Mouse (Mus musculus) layer of hippocampus, postnatal 25 days (tissue): Measurements from ENCODE around the gene Keap1. TPM values are rescaled to one million over a fixed set of nuclear protein-coding genes. Genes with fewer than 3 reads are reported as not detected.
A peak's percentile ranks its signal among the peaks of the same experiment; 100 is the strongest.
"Not testable (repeated sequence)": the region's sequence is repeated elsewhere in the genome, so short reads cannot be mapped to it uniquely, and the experiment has no call there.

Experiments used
- DNase-seq, 2 experiments: peaks; one replicate each; pipeline ENCODE4 v3.0.0; 2022; ENCODE audit warnings: mixed read lengths in 2 of 2, low spot score in 1 of 2; ENCODE audit errors: extremely low spot score in 1 of 2
- total RNA-seq, 2 experiments: library from RNA; stranded (reverse); gene quantifications; 2 replicates each; pipeline ENCODE4 v1.2.3; 2021

Keap1 gene
- total RNA-seq, 2 experiments from 2014 or later: 56.7 to 60.1 TPM

DNA sequence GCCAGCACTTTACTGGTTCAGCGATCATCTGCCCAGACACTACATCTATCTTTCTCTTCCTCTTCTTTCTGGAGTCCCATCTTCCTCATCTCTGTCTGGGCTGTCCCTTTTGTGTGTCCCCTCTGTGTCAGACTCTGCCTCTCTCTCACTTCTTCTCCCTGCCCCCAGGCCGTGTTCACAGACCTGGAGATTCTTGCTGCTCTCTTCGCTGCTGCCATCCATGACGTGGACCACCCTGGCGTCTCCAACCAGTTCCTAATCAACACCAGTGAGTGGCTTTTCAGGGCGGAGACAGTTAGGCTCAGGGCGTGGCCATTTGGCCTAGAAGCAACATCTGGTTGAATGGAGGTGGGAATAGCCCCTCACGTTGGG, 35.0 kb downstream of the Keap1 start:
- DNase-seq: no peak

DNA sequence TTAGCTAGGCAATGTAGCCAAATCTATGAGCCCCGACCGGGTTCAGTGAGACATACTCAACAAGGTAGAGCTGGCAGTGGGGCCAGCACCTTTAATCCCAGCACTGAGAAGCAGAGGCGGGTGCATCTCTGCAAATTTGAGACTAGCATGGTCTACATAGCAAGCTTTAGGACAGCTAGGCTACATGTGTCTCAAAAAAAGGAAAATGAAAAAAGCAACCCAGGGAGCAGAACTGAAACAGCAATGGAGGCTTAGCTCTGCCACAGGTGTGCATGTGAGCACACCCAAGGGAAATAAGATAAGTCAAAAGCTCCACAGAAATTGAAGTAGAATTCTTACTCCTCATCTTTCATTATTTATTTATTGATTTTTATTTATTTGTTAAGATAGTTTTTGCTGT, 40.2 kb downstream of the Keap1 start:
- no peak for DNase-seq

DNA sequence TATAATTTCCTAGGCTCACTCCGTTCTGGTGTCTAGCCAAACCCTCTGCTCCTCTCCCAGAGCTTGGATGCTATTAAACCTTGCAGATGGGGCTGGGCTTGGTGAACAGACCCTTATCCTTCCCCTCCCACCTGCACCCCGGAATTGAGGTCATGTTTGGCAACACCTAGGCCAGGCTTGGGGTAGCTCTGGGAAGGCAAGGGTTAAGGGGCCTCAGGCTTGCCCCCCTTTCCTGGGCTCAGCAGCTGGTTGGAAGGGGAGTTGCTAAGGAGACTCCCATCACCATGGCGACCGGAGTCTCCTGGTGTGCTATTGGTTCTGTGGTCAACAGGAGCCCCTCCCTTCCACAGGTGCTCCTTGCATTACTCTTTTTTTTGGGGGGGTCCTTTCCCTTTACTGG, 41.2 kb downstream of the Keap1 start:
- DNase-seq: peak; percentile 54 to 58

DNA sequence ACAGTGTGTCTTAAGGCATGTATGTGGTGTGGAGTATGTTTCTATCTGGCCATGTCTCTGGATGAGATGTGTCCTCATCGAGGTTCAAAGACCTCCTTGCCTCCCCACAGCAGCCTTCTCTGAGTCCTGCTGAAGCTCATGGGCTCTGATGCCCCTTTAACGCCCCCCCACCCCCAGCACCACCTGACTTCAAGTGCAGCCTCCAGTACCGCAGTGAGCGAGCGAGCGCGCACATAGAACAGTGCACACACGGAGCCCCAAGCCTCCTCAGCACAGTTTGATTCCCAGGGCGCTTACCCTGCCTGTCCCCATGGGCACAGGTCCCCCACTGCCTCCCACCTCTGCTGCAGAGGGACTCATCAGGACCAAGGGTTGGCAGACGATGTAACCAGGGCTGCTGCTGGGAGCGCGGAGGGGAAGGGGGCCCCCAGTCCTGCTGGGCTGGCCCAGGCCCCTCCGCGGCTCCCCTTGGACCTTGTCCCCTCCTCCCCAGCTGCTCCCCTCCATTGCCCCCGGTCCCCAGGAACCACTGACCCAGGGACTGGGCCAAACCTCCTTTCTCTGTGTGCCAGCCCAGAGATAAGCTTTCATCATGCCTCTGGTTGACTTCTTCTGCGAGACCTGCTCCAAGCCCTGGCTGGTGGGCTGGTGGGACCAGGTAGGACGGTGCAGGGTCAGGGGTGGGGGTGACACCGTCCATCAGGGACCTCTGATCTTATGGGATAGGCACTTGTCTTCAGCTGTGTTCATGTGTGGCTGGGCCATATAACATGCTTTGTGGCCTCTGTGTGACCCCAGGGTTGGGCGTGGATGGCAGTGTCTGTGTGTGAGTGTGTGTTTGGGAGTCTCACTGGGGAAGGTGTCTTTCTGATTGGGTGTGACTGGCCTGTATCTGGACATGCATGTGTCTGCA, 42.4 kb downstream of the Keap1 start:
- peak; percentile 59 to 63 for DNase-seq

DNA sequence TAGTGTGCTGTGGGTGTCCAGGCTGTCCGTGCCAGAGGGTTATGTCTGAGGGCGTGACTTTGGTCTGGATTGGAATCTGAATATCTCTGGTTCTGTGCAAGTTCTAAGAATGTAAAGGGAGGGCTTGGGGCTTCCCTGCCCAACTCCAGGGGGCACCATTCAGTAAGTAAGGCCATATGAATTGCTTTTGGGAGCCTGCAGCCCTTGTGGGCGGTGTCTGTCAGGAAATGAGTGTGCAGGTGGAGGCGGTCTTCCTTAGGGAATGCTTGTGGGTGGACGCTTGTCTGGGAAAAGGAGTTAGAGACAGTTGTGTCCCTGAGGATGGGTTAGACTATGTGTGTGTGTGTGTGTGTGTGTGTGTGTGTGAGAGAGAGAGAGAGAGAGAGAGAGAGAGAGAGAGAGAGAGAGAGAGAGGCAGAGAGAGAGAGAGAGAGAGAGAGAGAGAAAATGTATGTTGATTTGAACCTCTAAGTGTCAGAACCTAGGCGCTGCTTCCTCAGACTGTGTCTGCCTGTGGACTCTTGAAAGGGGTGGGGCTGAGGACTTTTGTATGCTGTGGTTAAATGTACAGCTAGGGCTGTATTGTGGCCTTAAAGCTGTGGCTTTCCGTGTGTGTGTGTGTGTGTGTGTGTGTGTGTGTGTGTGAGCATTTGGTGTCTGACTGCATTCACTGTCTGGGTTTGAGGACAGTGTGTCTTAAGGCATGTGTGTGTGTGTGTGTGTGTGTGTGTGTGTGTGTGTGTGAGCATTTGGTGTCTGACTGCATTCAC, 43.2 kb downstream of the Keap1 start:
- DNase-seq: not testable (repeated sequence)

DNA sequence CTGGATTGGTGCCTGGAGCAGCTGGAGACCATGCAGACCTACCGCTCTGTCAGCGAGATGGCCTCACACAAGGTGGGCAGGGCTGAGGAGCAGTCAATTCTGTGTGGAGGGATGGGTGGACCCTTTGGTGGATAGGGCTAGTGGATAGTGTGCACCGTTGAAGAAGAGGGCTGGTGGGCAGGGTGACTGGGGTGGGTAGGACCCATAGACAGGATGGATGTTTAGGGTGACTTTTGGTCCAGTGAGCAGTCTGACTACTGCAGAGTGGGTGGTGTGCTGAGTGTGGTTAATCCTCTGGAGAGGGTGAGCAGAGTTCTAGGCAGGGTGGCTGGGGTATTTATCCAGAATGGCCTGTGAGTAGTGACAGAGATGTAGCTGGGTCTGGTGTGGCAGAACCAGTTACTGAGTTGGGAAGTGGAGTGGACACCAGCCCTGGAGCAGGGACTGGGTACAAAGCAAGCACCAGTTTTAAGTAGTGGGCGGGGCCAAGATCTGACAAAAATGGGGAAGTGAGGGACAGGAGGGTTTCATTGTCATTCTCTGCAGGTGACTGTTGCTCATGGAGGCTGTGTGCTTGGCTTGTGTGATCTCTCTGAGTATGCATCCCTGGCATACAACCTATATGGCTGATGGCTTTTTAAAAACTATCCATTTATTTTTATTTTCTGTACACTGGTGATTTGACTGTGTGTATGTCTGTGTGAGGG, 44.2 kb downstream of the Keap1 start:
- DNase-seq: no peak

DNA sequence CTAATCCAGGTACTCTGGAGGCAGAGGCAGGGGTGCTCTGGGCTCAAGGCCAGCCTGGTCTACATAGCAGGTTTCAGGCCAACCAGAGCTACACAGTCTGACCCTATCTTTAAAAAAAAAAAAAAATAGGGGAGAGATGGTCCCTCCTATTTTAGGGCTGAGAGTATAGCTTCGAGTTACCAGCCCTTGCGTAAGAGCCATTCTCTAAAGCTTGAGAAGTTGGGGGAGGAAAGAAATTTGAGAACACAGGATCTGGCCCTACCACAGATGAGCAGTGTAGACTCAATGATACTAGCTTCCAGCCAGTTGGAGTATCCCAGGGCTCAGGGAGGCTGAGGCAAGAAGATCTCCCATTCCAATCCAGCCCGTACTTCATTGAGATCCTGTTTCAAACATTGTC, 45.4 kb downstream of the Keap1 start:
- no peak for DNase-seq

DNA sequence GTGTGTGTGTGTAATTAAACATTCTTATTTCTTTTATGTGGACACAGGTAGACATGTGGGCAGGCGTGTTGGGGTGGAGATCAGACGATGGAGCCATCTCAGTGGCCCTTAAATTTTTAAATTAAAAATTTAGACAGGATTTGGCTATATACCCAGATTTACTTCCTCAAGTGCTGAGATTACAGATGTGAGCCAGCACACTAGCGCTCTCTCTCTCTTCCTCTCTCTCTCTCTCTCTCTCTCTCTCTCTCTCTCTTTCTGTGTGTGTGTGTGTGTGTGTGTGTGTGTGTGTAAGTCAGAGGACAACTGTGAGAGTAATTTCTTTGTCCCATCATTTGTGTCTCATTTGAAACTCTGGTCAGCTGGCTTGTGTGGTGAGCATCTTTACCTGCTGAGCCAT, 48.5 kb downstream of the Keap1 start:
- DNase-seq: no peak

DNA sequence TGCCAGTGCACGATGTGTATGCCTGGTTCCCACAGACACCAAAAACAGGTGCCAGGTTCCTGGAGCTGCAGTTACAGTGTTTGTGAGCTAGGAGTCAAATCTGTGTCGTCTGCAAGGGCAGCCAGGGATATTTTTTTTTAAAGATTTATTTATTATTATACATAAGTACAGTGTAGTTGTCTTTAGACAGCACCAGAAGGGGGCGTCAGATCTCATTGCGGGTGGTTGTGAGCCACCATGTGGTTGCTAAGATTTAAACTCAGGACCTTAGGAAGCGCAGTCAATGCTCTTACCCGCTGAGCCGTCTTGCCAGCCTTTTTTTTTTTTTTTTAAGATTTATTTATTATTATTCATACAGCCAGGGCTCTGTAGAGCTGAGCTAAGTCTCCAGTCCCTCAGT, 49.3 kb downstream of the Keap1 start:
- DNase-seq: no peak

DNA sequence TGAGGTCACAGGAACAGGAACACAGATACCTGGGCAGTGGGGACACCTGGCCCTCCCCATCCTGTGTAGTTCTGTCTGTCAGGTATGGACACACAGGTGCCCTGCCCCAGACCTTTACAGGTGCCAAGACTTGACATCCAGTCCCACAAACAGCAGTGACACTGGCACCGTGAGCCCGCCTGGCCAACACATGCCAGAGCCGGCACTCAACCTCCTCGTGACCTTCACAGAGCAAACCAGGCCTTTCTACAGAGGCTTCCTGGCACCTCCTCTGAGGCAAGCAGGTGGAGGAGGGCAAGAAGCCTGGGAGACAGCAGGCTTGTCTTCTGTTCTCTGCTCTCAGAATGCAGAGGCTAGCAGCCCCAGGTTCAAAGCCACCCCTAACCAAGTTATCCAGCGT, 53.7 kb downstream of the Keap1 start:
- DNase-seq: no peak

DNA sequence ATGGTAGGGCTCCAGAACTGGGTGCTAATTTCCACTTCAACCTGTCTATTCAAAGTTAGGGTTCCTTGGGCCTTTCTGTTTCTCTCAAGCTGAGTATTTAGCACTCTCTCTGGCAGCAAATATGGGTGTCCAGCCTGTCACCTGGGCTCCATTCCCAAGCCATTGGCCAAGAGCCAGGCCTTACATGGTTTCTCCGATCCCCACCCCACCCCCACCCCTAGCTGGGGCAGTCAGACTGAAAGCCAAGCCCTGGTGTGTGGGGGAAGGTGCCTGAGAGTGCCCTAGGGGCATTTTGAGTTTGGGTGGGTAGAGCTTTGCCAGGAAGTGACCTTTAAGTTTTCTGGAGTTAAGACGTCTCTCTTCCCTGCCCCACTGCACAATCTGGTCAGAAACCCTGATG, 54.4 kb downstream of the Keap1 start:
- DNase-seq: no peak

DNA sequence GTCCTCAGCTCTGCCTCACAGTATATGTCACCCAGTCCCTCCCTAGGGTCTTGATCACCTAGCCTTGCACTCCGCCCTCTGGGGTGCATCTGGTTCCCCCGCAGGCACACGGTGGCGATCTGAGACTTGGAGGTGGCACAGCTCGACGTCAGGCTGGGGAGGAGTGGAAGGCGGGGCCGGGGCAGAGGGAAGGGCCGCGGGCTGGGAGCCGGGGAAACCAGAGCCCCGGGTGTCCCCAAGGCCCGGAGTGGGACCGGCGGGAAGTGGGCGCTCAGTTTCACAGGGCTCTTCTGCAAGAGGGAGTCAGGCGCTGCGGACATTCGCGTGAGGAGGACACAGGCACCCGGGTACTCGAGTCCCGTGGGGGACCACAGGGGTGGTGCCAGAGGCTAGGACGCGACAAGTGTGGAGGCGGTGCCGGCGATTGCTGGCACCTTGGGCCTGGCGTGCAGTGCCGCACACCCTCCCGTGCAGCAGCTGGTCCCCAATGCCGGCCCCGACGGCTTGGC, 55.2 kb downstream of the Keap1 start:
- DNase-seq: peak in 1 of 2 experiments; percentile 24

DNA sequence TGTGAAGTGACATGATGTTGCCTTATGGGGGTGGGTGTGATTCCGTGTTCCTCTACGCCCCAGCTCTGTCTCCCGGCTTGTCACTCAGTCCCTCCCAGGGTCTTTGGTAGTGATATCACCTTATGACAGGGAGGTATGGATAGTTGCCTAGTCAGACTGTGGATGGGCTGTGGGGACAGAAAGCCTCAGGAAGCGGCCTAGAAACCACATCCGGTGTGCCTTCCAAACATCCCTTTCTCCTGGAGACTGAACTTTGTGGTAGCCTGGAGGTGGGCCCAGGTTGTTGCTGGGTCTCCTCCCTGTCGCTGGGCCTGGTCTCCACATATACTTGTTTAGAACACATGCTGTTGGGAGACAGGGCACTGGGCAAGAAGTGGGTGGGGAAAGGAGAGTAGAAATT, 55.7 kb downstream of the Keap1 start:
- DNase-seq: no peak

DNA sequence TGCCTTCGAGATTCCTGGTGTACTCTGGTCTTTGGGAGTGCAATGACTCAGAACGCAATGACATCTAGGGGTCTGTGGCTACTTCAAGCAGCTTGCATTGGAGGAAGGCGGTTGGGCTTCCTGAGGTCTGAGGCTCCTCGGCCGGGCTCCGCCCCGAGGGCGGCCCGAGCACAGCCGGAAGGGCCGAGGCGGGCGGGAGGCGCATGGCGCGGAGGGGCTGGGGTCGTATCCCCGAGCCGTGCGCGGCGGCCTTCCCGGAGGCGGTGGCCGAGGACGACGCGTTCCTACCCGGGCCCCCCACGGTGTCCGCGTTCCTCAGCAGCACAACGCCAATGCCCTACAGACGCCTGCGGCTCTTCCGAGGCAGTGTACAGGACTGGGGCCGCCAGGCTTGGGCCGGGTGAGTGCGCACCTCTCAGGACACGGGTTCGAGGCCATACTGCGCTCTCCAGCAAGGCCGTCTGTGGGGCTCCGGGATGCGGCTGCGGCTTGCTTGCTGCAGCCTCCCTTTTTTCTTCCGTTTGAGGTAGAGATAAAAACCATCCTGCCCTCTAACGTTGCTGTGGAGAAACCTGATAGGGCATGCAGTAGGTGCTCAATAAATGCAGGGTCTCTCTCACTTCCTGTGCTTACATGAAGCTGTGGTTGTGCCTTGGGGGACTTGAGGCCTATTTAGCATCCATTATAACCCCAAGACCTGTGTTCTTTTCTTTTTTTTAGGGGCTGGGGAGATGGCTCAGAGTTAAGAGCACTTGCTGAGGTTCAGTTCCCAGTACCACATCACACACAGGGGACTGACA, 57.5 kb downstream of the Keap1 start:
- no peak for DNase-seq

DNA sequence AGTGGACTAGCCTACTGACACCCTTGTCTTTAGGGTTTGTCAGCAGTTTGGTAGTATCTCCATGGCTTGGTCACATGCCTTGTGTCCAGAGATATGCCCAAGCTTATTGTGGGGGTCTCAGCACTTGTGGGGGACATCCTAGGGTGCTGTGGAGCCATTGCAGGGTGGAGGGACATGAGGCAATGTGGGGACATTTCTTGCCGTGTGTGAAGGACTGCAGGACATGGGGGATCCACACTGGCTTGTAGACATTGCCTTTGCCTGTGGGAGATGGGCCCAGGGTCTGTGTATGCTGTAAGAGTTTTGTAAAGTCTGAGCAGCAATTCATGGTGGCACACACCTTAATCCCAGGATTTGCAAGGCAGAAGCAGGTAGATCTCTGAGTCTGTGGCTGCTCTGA, 58.3 kb downstream of the Keap1 start:
- DNase-seq: no peak

DNA sequence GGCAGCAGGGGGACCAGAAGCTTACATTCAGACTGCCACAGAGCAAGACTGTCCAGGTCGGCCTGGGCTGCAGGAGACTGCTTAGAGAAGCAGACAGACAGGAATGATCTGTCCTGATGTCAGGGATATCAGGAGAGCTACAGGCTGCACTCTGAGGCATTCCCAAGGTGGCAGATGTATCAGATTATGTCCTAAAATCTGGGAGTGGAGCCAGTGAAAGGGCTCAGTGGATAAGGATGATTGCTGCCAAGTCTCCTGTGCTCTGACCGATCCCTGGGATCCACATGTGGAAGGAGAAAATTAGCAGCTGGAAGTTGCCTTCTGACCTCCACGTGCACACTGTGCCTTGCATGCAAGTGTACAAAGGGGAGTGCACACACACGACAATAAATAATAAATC, 58.8 kb downstream of the Keap1 start:
- DNase-seq: no peak
